Mouse (Mus musculus): ENCODE data around the gene Apba3.

Gene Apba3

GRCm38 (mm10) chr10:81252424-81253419 is 14.0 kb upstream of the Apba3 start, which contains the start of gene Matk:
TSS of gene Matk (plus strand) at chr10:81252935.
- peak; percentile 90 for DNase-seq

GRCm38 (mm10) chr10:81254886-81255285 is 11.9 kb upstream of the Apba3 start:
- DNase-seq: no peak

- DNase-seq: peak; percentile 55
These were observed 9.4 kb upstream of the Apba3 start for GRCm38 (mm10) chr10:81257158-81258039.

- DNase-seq: no peak
These were observed 7.4 kb upstream of the Apba3 start for GRCm38 (mm10) chr10:81259225-81259884.

GRCm38 (mm10) chr10:81261025-81261424 is 5.7 kb upstream of the Apba3 start:
- DNase-seq: no peak

GRCm38 (mm10) chr10:81265540-81265939 is 1.2 kb upstream of the Apba3 start:
- no peak for DNase-seq

GRCm38 (mm10) chr10:81268056-81268455 is 1.3 kb downstream of the Apba3 start:
- DNase-seq: peak; percentile 93

- no peak for DNase-seq
These were observed 2.1 kb downstream of the Apba3 start for GRCm38 (mm10) chr10:81268643-81269412.

- DNase-seq: no peak
These were observed 5.6 kb downstream of the Apba3 start for GRCm38 (mm10) chr10:81272356-81272755.

- DNase-seq: no peak
These were observed 7.1 kb downstream of the Apba3 start for GRCm38 (mm10) chr10:81273842-81274241.

GRCm38 (mm10) chr10:81277676-81278075 is 10.9 kb downstream of the Apba3 start:
- no peak for DNase-seq

GRCm38 (mm10) chr10:81279496-81279895 is 12.7 kb downstream of the Apba3 start:
- DNase-seq: no peak

GRCm38 (mm10) chr10:81284189-81284588 is 17.4 kb downstream of the Apba3 start:
- DNase-seq: no peak

- no peak for DNase-seq
These were observed 18.0 kb downstream of the Apba3 start for GRCm38 (mm10) chr10:81284719-81285118.

- DNase-seq: peak; percentile 68
These were observed 19.1 kb downstream of the Apba3 start for GRCm38 (mm10) chr10:81285694-81286450.

- DNase-seq: no peak
These were observed 19.8 kb downstream of the Apba3 start for GRCm38 (mm10) chr10:81286586-81286985.

- DNase-seq: no peak
These were observed 20.9 kb downstream of the Apba3 start for GRCm38 (mm10) chr10:81287513-81288157.

- DNase-seq: no peak
These were observed 21.8 kb downstream of the Apba3 start for GRCm38 (mm10) chr10:81288601-81289000.

GRCm38 (mm10) chr10:81289278-81289677 is 22.5 kb downstream of the Apba3 start:
- no peak for DNase-seq

GRCm38 (mm10) chr10:81289811-81290210 is 23.1 kb downstream of the Apba3 start:
- no peak for DNase-seq
